Mouse (Mus musculus) large intestine, adult 2 months (tissue): ENCODE data around the gene Slc43a2. TPM values are rescaled to one million over a fixed set of nuclear protein-coding genes. Genes with fewer than 3 reads are reported as not detected.
A peak's percentile ranks its signal among the peaks of the same experiment; 100 is the strongest.
"Not testable (repeated sequence)": the region's sequence is repeated elsewhere in the genome, so short reads cannot be mapped to it uniquely, and the experiment has no call there.

Experiments used
- DNase-seq: peaks from one replicate; pipeline ENCODE4 v3.0.0-alpha.2; 2012; ENCODE audit warnings: low read depth, low spot score
- WGBS: fragments of 180-500 bp; shearing (Covaris S2); methylation state at CpG from one replicate; pipeline ENCODE4 v1.1.7; 2018; 5-methylcytosine and 5-hydroxymethylcytosine counted together
- polyA plus RNA-seq: library from polyadenylated mRNA; depleted of rRNA; stranded (reverse); fragments of >200 nt; gene quantifications from 2 replicates; pipeline ENCODE4 v1.2.3, GENCODE M21; 2012

The Slc43a2 gene
- polyA plus RNA-seq, 1 experiment, result 122 TPM

DNA sequence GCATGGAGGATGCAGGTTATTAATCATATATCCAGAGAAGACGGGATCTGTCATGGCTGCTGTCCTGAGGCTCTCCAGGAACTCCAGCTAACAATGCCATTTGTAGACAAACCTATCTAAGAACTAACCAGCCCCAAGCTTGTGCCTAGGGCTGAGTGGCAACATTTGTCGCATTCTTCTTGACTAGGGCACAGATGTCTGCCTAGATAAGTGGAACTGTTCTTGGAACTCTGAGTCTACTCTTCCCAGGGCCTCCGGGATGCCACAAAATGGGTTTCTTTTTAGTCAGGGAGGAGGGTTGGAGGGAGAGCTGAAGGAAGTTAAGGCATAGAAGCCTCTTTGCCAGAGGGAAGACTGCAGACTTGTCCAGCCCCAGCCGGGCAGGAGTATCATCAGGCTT is 14.6 kb downstream of the Slc43a2 start:
- WGBS, result 87% methylated on average over 4 of the region's 4 CpGs
- DNase-seq, result no peak

DNA sequence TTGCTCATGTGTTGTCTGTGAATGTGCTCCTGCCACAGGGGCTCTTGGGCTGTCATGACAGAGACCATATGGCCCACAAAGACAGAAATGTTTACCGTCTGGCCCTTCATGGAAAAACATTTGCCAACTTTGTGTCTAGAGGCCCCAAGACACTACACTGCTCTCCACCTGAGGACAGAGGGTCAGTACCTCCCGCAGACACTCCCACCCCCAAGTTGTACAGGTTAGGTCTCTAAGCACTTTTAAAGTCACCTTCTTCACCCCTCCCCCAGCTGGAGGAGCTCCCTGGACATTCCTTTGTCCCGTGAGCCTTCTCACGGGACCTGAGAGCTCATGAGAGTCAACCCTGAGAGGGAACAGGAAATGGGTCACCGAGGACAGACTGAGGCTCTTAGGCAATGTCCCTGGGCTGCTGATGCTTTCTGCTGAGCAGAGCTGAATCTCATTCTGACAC is 18.2 kb downstream of the Slc43a2 start:
- DNase-seq, result no peak
- WGBS, result 48% methylated on average over 5 of the region's 5 CpGs

DNA sequence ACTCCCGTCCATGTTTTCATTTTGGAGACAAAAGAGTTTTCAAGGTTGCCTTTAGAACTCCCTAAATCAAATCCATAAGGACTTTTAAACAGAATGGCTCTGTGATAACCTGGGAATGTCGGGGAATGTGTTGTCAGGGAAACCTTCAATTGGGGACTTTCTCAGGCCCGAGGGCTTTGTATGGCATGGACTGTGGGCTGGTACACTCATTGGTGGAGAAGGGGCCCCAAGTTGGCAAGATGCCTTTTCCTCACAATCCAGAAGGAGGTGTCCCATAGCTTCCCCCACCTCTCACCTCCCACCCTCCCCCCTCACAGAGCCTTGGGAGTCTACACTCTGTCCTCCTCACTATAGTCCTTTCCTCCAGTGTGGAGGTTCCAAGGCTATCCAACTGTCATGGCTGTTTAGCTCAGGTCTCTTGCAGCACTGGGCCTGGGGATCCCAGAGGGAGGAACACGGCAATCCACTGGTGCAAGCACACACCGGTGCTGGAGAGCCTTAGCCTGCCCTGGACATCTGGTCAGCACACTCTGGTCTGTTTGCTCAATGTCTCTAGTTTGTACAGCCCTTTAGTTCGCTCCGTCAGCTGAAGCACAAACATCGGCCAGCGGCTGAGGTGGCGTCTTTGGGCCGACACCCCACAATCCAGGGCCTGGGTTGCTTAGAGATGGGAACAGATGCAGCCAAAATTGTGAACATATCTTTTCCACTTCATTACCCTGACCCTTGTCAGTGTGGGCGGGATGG is 18.9 kb downstream of the Slc43a2 start:
- DNase-seq, result no peak
- WGBS, result 55% methylated on average over 12 of the region's 12 CpGs

DNA sequence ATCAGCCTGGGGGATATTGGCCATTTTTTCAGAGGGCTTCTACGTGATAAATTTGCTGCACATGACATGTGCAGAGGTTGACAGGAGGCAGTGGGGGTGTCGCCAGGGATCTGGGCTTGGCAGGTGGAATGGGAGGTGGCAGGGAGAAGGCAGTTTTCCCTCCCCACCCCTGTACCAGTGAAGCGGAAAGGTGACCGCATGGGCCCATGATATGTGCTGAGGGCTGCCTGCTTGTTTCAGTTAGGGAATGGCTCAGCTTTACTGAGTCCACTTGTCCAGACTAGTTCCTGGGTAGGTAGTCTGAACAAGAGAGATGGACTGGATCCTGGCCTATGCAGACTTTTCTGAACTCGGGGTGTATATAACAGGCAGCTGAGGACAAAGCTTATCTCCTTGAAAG is 19.8 kb downstream of the Slc43a2 start:
- DNase-seq, result no peak
- WGBS, result 82% methylated on average over 5 of the region's 5 CpGs

DNA sequence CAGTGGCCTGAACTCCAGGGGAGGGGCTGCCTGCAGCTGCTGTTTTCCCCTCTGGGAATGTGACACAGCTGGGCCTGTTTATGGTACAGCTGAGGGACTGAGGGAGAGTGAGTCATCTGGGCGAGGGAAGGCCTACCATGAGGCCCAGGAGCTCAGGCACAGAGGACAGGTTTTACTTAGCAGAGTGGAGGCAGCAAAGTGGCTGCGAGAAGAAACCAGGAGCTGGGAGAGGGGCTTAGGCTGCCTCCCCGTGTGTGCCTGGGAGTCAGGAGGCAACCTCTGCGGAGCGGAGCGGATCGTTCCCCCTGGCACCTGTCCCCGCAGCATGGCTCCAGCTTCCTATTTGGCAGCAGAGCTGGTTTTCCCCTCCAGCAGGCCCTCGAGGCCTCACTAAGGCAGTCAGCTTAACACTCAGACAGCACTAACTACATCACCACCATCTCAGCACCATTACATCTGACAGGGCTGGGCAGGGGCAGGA is 20.5 kb downstream of the Slc43a2 start:
- 55% methylated on average over 9 of the region's 9 CpGs for WGBS
- no peak for DNase-seq

DNA sequence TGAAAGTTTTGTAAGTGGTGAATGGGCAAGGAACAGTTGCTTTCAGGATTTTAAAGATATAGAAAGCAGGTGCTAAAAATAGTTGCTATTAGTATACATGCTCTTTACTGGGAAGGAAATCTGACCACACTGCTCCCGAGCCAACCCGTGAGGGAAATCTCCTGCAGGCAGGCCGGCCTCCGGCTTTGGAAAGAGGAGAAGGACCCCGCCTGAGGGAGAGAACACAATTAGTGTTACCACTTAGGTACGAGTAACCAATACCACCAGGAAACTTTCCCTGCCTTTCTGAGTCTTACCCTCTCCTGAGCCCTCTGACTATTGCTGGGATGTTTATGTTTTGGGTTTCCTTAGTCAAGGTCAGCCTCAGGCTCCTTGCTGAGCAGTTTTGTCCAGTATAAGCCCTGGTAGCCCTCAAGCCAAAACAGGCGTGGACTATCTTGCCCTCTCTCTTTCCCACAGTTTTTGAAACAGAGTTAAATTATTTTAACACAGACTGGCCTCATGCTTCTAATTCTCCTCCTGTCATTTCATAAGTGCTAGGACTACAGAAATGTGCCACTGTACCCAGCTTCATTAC is 21.5 kb downstream of the Slc43a2 start:
- WGBS, result 61% methylated on average over 7 of the region's 7 CpGs
- DNase-seq, result no peak

DNA sequence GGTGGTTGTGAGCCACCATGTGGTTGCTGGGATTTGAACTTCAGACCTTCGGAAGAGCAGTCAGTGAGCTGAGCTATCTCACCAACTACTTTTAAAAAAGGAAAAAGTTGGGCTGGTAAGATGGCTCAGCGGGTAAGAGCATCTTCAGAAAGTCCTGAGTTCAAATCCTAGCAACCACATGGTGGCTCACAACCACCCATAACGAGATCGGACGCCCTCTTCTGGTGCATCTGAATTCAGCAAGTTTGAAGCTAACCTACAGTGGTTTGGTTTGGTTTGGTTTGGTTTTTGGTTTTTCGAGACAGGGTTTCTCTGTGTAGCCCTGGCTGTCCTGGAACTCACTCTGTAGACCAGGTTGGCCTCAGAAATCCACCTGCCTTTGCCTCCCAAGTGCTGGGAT is 24.5 kb downstream of the Slc43a2 start:
- 94% methylated on average over 6 of the region's 6 CpGs for WGBS
- DNase-seq, result not testable (repeated sequence)

DNA sequence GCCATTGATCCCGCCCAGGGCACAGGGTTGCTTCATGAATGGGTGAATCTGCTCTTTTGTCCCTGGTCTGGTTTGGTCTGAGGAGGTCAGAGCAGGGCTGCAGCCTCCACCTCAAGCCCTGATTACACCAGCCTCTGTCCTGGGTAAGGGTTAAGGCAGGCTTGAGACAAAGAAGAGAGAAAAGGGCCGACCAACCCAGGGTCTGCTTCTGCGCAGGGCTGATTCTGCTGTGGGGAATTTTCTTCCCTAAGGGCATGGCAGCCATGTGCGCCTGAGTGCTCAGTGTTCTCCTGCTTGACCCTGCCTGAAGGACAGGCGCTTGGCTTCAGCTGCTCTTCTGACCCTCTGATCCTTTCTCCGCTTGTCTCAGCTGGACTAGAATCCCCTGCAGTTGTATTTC is 25.6 kb downstream of the Slc43a2 start:
- no peak for DNase-seq
- 96% methylated on average over 6 of the region's 6 CpGs for WGBS

DNA sequence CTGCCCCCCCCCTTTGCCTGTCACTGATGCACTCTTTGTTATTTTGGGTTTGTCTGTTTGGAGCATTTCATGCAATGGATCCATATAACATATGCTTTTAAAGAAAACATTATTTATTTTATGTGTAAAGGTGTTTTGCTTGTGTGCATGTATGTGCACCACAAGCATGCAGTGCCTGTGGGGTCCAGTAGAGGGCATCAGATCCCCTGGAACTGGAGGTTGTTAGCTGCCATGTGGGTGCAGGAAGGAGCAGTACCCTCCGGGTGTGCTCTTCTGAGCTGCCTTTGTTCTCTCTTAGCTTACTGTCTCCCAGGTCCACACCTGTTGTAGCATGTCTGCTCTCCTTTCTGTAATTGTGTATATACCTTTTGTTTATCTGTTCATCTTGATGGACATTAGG is 26.6 kb downstream of the Slc43a2 start:
- no peak for DNase-seq
- WGBS, result 89% methylated on average over 1 of the region's 1 CpGs

DNA sequence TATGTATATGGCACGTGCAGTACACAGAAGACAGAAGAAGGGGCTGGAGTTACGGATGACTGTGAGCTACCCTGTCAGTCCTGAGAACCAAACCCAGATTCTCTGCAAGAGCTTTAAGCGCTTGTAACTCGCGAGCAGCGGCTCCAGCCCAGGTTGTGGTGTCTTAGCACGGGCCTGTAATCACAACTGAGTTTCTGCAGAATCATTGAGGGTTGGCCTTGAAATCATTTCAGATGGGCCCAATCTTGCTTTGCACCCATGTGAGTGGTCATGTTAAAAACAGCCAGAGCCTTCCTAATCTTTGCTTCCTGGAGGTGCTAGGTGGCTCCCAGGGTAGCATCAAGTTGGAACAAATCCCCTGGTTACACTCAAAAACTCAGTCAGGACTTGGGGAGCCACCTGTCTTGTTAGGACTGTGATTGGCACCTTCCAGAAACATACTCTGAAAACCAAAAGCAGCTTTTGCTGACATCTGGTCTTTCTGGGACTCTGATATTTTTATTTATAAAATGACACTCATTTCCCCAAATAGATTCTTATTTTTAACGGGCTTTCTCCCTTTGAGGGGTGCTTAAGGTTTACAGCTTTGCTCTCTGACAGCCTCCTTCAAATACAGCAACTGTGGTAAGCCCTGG is 28.5 kb downstream of the Slc43a2 start:
- WGBS, result 77% methylated on average over 8 of the region's 8 CpGs

DNA sequence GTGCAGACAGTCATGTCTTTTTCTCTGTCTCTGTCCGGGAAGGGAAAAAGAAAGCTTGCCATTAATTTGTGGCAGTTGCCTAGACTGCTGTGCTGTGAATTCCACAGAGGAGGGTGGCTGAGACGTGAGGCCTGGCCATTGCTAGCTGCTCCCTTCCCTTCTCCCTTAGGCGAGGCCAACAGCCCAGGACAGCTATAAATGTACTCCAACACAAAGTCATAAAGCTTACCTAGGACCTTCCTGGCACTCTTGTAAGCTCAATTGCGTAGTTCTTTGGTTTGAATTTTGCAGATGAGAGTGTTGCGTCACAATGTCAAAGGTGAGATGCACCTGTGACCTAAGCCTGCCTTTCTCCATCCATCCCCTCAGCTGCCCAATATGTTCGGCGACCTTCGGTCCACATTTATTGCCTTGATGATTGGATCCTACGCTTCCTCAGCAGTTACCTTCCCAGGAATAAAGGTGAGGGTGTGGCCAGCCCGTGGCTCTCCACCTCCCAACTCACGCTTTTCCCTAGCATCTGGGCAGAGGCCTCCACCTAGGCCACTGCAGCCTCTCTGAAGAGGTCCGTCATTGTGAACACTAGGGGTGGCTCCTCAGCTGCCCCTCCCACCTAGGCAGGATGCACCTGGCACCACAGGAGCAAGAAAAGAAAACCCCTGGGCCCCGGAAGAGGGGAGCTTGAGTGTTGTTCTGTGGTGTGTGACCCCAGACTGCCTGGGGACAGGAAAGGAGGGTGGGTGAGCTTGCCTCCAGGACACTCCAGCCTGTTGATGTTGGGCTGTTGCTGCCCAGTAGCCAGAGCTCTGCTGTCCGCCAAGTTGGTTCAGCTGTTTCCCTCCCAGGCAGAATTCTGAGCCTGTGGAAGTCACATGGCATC is 29.3 kb downstream of the Slc43a2 start:
- peak; percentile 74 for DNase-seq
- 28% methylated on average over 14 of the region's 14 CpGs for WGBS

More for the DNA sequence above, 28.5 kb downstream of the Slc43a2 start:
- no peak for DNase-seq

DNA sequence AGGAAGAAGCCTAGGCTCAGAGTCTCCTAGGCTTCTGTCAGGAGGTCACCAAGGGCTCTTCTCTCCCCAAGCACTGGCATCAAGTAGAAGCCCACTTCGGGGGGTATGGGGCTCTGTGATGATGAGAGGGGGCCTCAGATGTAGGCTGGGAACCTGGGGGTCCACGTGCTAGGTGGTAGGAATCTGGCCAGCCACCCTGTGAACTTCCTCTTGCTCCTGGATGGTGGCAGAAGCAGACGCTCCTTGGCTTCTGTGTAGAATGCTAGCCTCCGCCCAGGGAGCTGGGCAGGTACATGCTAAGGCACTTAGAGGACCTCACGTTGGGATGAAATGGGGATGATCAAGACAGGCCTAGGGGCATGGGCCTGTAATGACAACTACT is 29.9 kb downstream of the Slc43a2 start:
- DNase-seq, result no peak
- WGBS, result 73% methylated on average over 5 of the region's 5 CpGs

DNA sequence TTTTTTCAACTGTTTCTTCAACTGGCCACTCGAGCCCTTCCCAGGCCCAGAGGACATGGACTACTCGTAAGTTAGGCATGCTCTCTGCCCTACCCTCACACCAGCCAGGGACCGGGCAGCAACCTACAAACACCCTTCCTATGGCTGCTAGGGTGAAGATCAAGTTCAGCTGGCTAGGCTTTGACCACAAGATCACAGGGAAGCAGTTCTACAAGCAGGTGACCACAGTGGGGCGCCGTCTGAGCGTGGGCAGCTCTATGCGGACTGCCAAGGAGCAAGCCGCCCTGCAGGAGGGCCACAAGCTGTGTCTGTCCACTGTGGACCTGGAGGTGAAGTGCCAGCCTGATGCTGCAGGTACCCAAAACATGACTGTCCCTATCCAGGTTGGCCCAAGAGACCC is 31.3 kb downstream of the Slc43a2 start:
- no peak for DNase-seq
- 91% methylated on average over 8 of the region's 8 CpGs for WGBS

DNA sequence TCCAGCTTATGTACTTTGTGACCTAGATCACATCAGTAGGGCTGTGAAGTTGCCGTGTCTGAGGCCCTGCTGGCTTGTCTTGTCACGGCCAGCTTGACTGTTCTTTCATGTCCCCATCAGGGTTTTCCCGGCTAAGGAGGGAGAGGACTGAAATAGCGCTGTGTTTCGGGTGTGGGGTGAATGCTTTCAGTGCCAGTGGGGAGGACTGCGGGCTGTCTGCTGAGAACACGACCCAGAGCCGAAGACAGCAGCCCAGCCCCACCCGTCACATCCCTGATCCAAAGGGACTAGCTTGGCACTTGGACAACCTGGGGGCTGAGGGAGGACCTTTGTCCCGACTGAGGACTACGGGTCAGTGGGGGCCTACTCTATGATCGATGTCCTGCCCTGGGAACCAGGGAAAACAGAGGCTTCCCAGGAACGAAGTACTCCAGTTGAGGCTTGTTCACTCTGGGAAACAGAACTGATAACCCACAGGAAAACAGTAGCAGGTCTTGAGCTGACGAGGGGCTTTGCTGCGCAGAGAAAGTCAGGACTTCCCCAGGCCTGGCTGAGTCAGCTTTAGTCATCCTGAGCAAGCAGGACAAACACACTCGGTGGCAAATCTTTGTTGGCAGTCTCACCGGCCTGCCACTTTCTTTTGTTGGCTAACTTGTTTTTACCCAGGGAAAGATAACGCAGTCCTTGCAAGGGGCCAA is 32.5 kb downstream of the Slc43a2 start:
- DNase-seq, result no peak
- 66% methylated on average over 18 of the region's 18 CpGs for WGBS

DNA sequence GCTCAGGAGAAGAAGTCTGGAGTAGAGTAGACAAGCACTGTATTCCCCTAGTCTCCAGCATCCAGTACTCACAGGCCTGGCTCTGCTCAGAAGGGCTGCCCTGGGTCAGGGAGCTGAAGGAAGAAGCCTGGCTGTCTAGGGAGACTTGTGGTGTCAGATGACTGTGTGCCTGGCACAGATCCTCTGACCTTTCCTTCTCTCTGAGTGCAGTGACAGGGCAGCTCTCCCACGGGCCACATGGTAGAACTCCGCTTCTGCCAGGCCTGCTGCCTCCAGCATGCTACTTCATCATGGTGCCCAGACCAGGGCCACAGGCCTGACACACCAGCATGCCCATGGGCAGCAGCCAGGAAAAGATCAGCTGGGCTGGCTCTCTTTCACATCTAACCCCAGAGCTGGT is 34.4 kb downstream of the Slc43a2 start:
- 60% methylated on average over 2 of the region's 2 CpGs for WGBS
- DNase-seq, result no peak

DNA sequence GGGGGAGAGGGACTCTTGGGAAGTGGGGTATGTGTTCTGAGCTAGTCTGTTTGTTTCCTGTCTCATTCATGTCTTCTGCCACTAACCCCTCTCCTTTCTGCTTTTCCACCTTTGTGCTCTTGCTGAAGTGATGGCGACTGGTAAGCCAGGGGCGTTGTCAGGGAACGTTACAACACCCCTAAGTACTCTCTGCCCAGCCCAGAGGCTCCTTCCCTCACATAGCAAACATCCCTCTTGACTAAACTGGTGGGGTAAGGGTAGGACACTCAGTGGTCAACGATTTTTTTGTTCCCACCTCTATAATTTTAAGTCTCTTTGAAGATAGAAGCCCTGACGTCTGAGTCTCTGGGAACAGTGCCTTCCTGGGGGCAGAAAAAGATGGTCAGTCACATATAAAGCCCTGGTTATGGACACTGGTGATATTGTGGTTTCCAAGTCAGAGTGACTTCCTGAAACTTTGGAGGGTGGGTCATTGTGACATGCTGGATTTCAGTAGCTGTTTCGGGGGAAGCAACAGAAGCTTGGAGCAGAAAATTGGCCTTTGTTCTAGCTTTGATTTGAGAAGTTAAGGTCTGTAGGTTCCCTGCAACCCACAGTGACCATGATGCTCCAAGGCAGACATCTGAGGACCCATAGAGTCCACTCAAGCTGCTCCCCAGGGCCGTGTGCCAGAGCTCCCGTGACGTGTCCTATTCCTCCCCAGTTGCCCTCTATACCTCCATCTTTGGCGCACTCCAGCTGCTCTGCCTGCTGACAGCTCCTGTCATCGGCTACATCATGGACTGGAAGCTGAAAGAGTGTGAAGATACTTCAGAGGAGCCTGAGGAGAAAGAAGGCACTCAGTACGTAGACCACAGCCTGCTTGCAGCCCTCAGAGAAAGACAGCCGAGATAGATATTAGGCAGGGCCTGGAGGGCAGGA is 35.0 kb downstream of the Slc43a2 start:
- 65% methylated on average over 13 of the region's 13 CpGs for WGBS

DNA sequence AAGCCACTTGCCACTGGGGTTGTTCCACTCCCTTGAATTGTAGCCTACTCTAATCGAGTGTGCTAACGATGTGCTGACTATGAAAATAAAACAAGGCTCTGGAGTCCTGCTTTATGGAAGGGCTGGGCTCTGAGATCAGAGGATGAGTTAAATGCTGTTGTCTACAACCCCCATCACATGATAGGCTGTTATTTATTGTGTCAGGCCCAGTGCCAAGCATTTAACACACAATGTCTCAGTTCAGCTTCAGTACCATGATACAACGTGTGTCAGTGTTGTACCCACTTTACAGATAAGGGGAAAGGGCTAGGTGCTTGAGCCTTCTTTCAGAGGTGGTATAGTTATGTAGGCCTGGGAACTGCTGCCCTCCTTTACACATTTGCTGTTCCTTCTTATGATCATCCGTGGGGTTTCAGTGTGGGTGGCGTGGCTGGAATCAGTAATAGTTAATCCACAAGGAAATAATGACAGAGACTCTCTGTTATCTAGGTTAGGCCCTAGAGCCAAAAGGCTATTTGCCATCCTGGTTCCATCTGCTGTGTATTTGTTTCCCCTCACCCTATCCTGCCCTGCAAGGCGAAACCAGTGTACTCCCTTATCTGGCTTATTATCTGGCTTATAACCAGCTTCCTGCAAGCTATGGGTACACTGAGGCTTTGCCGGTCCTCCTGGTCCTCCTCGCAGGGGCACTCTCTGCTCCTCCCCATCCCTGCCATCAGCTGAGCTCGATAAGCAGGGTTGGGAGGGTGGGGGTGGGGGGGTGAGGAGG is 36.0 kb downstream of the Slc43a2 start:
- WGBS, result 23% methylated on average over 9 of the region's 9 CpGs
- no peak for DNase-seq

More for the DNA sequence above, 35.0 kb downstream of the Slc43a2 start:
- DNase-seq, result no peak

DNA sequence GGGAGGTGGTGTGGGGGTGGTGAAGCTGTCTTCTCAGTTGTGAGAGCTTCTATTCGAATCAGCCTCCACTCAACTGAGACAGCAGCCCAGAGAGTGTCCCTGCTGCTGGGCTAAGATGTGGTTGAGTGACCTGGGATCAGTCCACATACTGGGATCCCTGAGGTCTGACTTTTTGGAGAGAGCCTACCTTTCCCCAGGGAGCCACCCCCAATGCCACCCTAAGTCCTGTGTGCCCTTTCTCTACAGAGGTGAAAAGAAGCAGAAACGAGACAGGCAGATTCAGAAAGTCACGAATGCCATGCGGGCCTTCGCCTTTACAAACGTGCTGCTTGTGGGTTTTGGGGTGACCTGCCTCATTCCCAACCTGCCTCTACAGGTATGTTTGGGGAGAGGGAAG is 36.6 kb downstream of the Slc43a2 start:
- DNase-seq, result no peak
- WGBS, result 74% methylated on average over 6 of the region's 6 CpGs
